Mouse (Mus musculus) liver, embryonic 15.5 days (tissue): Measurements from ENCODE around the gene Rrm1. TPM values are rescaled to one million over a fixed set of nuclear protein-coding genes. Genes with fewer than 3 reads are reported as not detected.

Source experiments
- polyA plus RNA-seq: library from polyadenylated mRNA; unstranded; fragments of >200 nt; fragmentation: Nextera tagmentation; extraction: Ambion mirVana; gene quantifications from 2 replicates; pipeline ENCODE4 v1.2.1, GENCODE M21; 2015

The Rrm1 gene
- polyA plus RNA-seq, 1 experiment from 2014 or later: 171 TPM

Other genes with a start within 250 kb of the Rrm1 start
- gene Nup98, start 231.5 kb upstream of the Rrm1 start, polyA plus RNA-seq: 13.4 and 13.5 TPM in 2 replicates
- 22.2 and 23.5 TPM in 2 replicates for gene Pgap2, start 231.5 kb upstream of the Rrm1 start, polyA plus RNA-seq
- gene Rhog, start 185.6 kb upstream of the Rrm1 start, polyA plus RNA-seq: 57.4 and 62.3 TPM in 2 replicates
- 14.9 and 16.5 TPM in 2 replicates for gene Stim1, start 173.9 kb upstream of the Rrm1 start, polyA plus RNA-seq
- 0.23 and 0.46 TPM in 2 replicates for gene Olfr543, start 40.0 kb downstream of the Rrm1 start, polyA plus RNA-seq
- 0.07 TPM in 2 replicates for gene Olfr544, start 46.6 kb downstream of the Rrm1 start, polyA plus RNA-seq
- gene Olfr545, start 57.9 kb downstream of the Rrm1 start, polyA plus RNA-seq: not detected in 2 replicates
- gene Olfr547, start 93.1 kb downstream of the Rrm1 start, polyA plus RNA-seq: not detected in 2 replicates
- gene Olfr548-ps1, start 99.2 kb downstream of the Rrm1 start, polyA plus RNA-seq: not detected in 2 replicates
- gene Olfr549, start 108.2 kb downstream of the Rrm1 start, polyA plus RNA-seq: not detected in 2 replicates
- gene Trim21, start 123.8 kb downstream of the Rrm1 start, polyA plus RNA-seq: 0.44 and 0.62 TPM in 2 replicates
- gene Olfr550, start 129.7 kb downstream of the Rrm1 start, polyA plus RNA-seq: not detected in 2 replicates
- not detected in 2 replicates for gene Olfr551, start 150.2 kb downstream of the Rrm1 start, polyA plus RNA-seq
- not detected in 2 replicates for gene Olfr552, start 156.1 kb downstream of the Rrm1 start, polyA plus RNA-seq
- not detected in 2 replicates for gene Olfr553, start 176.5 kb downstream of the Rrm1 start, polyA plus RNA-seq
- gene Olfr554, start 196.7 kb downstream of the Rrm1 start, polyA plus RNA-seq: not detected in 2 replicates
- not detected in 2 replicates for gene Olfr555, start 217.1 kb downstream of the Rrm1 start, polyA plus RNA-seq
- gene Olfr556, start 223.2 kb downstream of the Rrm1 start, polyA plus RNA-seq: not detected in 2 replicates
- 1.5 TPM in 2 replicates for gene Trim68, start 245.6 kb downstream of the Rrm1 start, polyA plus RNA-seq